Comparison of ENCODE assay signal across 8 mouse cellular contexts in genomic region chr12:47164736-47165135, GRCm38 (mm10).
DNase-seq lines count a peak whose midpoint lies in the region; ATAC-seq and TF ChIP-seq lines count a peak whose summit lies in the region.

No protein-coding gene starts in this region.

- H3K9me3 ChIP-seq in heart, embryonic 11.5 days (replicated peaks; ENCODE audit: control insufficient read depth, low read length), result no peaks in the 10 kb centered on the region
- no peaks in the 10 kb centered on the region for H3K9me3 ChIP-seq in heart, embryonic 16.5 days (replicated peaks; ENCODE audit: control insufficient read depth, low read length)
- no peaks in the 10 kb centered on the region for H3K9me3 ChIP-seq in midbrain, embryonic 14.5 days (ENCODE audit: control insufficient read depth, low read length)

- no peak for TF ChIP-seq CTCF in cerebellum, adult 2 months (IDR thresholded peaks at IDR 0.05; ENCODE audit: borderline replicate concordance, insufficient read depth, low read depth, low read length)
- TF ChIP-seq CTCF in thymus, adult 2 months (IDR thresholded peaks at IDR 0.05; ENCODE audit: borderline replicate concordance, control insufficient read depth, extremely low read depth, insufficient read depth, low read length, poor library complexity), result no peak

- H3K4me1 ChIP-seq in heart, embryonic 11.5 days (ENCODE audit: control insufficient read depth, insufficient read depth, low read length), result no peaks in the 10 kb centered on the region; the same call in 1 of the 2 replicates
- peaks cover 10% of the 10 kb centered on the region; the same call in 1 of the 2 replicates for H3K4me1 ChIP-seq in cerebellum, adult 2 months (ENCODE audit: control insufficient read depth, insufficient read depth, low read length)
- H3K4me1 ChIP-seq in heart, embryonic 16.5 days (ENCODE audit: control insufficient read depth, insufficient read depth, low read length), result 0 out of 2 replicates have a peak, but pooled peaks cover 4% of the 10 kb centered on the region
- H3K4me1 ChIP-seq in midbrain, embryonic 14.5 days (ENCODE audit: control insufficient read depth, insufficient read depth, low read length), result peaks cover 26% of the 10 kb centered on the region
- no peaks in the 10 kb centered on the region for H3K4me1 ChIP-seq in thymus, adult 2 months (replicated peaks; ENCODE audit: control insufficient read depth, insufficient read depth, low read length)

- peak overlapping the region; percentile 41 for H3K4me2 ChIP-seq in heart, embryonic 11.5 days
- H3K4me2 ChIP-seq in heart, embryonic 16.5 days (ENCODE audit: low read depth, low read length), result peak overlapping the region; percentile 37
- H3K4me2 ChIP-seq in midbrain, embryonic 14.5 days (ENCODE audit: low read length), result peak overlapping the region; percentile 48

- H3K4me3 ChIP-seq in heart, embryonic 11.5 days (ENCODE audit: low read depth, low read length), result no peak overlapping the region
- H3K4me3 ChIP-seq in cerebellum, adult 2 months (replicated peaks; ENCODE audit: insufficient read depth, low read depth, low read length), result no peak overlapping the region
- no peak overlapping the region for H3K4me3 ChIP-seq in heart, embryonic 16.5 days (ENCODE audit: low read length)
- H3K4me3 ChIP-seq in midbrain, embryonic 14.5 days (replicated peaks; ENCODE audit: low read depth, low read length), result peak overlapping the region; percentile 8; the same call in 1 of the 2 replicates
- no peak overlapping the region for H3K4me3 ChIP-seq in thymus, adult 2 months (ENCODE audit: control insufficient read depth, insufficient read depth, low read length)

- H3K9ac ChIP-seq in heart, embryonic 11.5 days (ENCODE audit: low read depth, low read length), result no peak overlapping the region
- no peak overlapping the region for H3K9ac ChIP-seq in heart, embryonic 16.5 days (ENCODE audit: low read length)
- H3K9ac ChIP-seq in midbrain, embryonic 14.5 days (replicated peaks; ENCODE audit: low read length), result peak overlapping the region; percentile 26; the same call in 1 of the 2 replicates

- intact Hi-C loops in heart, postnatal 25 days (cut with DNase I), result no loop called here

- H3K27me3 ChIP-seq in heart, embryonic 11.5 days (ENCODE audit: control insufficient read depth, insufficient read depth, low read length), result no peaks in the 10 kb centered on the region
- H3K27me3 ChIP-seq in cerebellum, adult 2 months (ENCODE audit: control insufficient read depth, insufficient read depth, low read length), result no peaks in the 10 kb centered on the region
- H3K27me3 ChIP-seq in heart, embryonic 16.5 days (ENCODE audit: control insufficient read depth, insufficient read depth, low read length), result no peaks in the 10 kb centered on the region
- H3K27me3 ChIP-seq in midbrain, embryonic 14.5 days (ENCODE audit: control insufficient read depth, insufficient read depth, low read length), result no peaks in the 10 kb centered on the region
- no peaks in the 10 kb centered on the region for H3K27me3 ChIP-seq in thymus, adult 2 months (ENCODE audit: control insufficient read depth, insufficient read depth, low read length)

- WGBS in heart, embryonic 11.5 days (ENCODE audit: insufficient replicate concordance), result 70% methylated on average over 8 of the region's 8 CpGs
- 5% methylated on average over 8 of the region's 8 CpGs for WGBS in cerebellum, adult 2 months
- 67% methylated on average over 8 of the region's 8 CpGs for WGBS in heart, embryonic 16.5 days
- 42% methylated on average over 8 of the region's 8 CpGs for WGBS in midbrain, embryonic 14.5 days
- 77% methylated on average over 8 of the region's 8 CpGs for WGBS in thymus, adult 2 months

- no peak for TF ChIP-seq POLR2A in cerebellum, adult 2 months (IDR thresholded peaks at IDR 0.05; ENCODE audit: borderline replicate concordance, insufficient read depth, low read length)
- no peak for TF ChIP-seq POLR2A in thymus, adult 2 months (IDR thresholded peaks at IDR 0.05; ENCODE audit: control insufficient read depth, extremely low read depth, insufficient read depth, low read length, poor library complexity)

- no peak overlapping the region for H3K27ac ChIP-seq in heart, embryonic 11.5 days (ENCODE audit: low read depth, low read length)
- H3K27ac ChIP-seq in cerebellum, adult 2 months (ENCODE audit: insufficient read depth, low read length), result peak overlapping the region; percentile 36; the same call in 1 of the 2 replicates
- no peak overlapping the region for H3K27ac ChIP-seq in heart, embryonic 16.5 days (ENCODE audit: low read length)
- H3K27ac ChIP-seq in midbrain, embryonic 14.5 days (replicated peaks; ENCODE audit: low read depth, low read length), result peak overlapping the region; percentile 86
- no peak overlapping the region for H3K27ac ChIP-seq in thymus, adult 2 months (ENCODE audit: control insufficient read depth, insufficient read depth, low read length)

- ATAC-seq in heart, embryonic 11.5 days (replicated peaks; ENCODE audit: insufficient number of reproducible peaks, low FRiP score, low TSS enrichment), result no peak
- no peak for ATAC-seq in heart, embryonic 16.5 days (replicated peaks; ENCODE audit: extremely low read depth, insufficient read depth, low FRiP score)
- peak; percentile 41 for ATAC-seq in midbrain, embryonic 14.5 days (ENCODE audit: low FRiP score, low TSS enrichment)

- H3K36me3 ChIP-seq in heart, embryonic 11.5 days (ENCODE audit: control insufficient read depth, insufficient read depth, low read length), result no peaks in the 10 kb centered on the region
- H3K36me3 ChIP-seq in heart, embryonic 16.5 days (ENCODE audit: control insufficient read depth, insufficient read depth), result no peaks in the 10 kb centered on the region
- no peaks in the 10 kb centered on the region for H3K36me3 ChIP-seq in midbrain, embryonic 14.5 days (ENCODE audit: control insufficient read depth, insufficient read depth, low read length)
- no peaks in the 10 kb centered on the region for H3K36me3 ChIP-seq in thymus, adult 2 months (ENCODE audit: control insufficient read depth, insufficient read depth, low read length)

- no peak for DNase-seq in heart, postnatal 25 days (ENCODE audit: low spot score)
- peak; percentile 83 to 87 for DNase-seq in cerebellum, adult 2 months
- DNase-seq in midbrain, embryonic 14.5 days, result no peak
- DNase-seq in adipocyte (ENCODE audit: low spot score), result no peak
- no peak for DNase-seq in thymus, adult 2 months
- no peak for DNase-seq in spleen, adult 18-20 months

Comparison
In these comparisons a context has a peak if more than half of its experiments do, and no peak if none do; other contexts are left out.
1. H3K27ac ChIP-seq: peak in cerebellum, adult 2 months (single experiment) and midbrain, embryonic 14.5 days (single experiment); none in heart, embryonic 11.5 days (single experiment), heart, embryonic 16.5 days (single experiment) and thymus, adult 2 months (single experiment).
2. DNase-seq: peak in cerebellum, adult 2 months (2 of 2); none in heart, postnatal 25 days (single experiment), midbrain, embryonic 14.5 days (single experiment), adipocyte (single experiment), thymus, adult 2 months (single experiment) and spleen, adult 18-20 months (0 of 2).
3. Peak in every context shown above with its lines, with median percentiles within 50 percentile points of each other: H3K4me2 ChIP-seq.